Mouse (Mus musculus) MN1 (cell line): Measurements from ENCODE around the gene Plxdc1.
A peak's percentile ranks its signal among the peaks of the same experiment; 100 is the strongest.

Experiments used
- DNase-seq: peaks from one replicate; pipeline ENCODE4 v3.0.0-alpha.2; 2016; ENCODE audit warnings: low spot score

Plxdc1 gene

DNA sequence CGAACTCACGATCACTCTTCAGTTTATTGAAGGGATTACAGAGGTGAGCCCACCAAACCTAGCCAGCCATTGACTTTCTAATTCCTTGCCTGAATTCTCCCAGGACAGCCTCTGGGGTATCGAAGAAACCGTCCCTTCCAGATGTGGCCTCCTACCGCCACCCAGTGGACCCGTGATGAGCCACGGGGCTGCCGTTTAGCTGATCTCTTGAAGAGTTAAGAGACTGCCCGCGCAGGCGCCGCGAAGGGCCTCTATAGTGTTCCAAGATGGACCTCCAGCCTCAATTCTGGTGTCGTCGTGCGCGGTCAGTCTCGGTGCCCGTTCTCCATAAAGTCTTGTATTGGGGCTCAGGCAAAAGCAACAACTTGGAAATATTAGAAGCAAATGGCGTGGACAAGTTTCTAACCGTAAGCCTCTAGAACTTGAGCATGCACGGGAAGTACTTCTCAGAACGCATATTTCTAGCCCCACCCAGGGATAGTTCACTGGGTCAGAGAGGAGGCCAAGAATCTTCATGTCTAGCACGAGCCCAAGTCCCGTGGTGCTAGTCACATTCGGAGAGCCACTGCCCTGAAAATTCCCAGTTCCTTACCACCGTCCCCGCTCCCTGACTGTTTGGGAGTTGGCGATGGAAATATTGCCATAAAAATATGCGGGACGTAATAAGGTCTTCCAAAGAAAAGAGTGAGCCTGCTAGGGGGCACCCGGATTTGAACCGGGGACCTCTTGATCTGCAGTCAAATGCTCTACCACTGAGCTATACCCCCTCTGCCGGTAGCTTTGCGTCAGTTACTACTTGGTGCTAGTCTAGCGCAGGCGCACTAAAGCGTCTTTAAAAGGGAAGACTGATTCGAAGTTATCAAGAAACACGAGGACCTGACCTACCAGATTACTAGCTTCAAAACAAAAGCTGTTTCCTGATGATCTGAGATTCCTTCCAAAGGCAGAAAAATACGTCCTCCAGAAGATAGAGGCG is 1.6 kb upstream of the Plxdc1 start:
- DNase-seq: peak; percentile 97

DNA sequence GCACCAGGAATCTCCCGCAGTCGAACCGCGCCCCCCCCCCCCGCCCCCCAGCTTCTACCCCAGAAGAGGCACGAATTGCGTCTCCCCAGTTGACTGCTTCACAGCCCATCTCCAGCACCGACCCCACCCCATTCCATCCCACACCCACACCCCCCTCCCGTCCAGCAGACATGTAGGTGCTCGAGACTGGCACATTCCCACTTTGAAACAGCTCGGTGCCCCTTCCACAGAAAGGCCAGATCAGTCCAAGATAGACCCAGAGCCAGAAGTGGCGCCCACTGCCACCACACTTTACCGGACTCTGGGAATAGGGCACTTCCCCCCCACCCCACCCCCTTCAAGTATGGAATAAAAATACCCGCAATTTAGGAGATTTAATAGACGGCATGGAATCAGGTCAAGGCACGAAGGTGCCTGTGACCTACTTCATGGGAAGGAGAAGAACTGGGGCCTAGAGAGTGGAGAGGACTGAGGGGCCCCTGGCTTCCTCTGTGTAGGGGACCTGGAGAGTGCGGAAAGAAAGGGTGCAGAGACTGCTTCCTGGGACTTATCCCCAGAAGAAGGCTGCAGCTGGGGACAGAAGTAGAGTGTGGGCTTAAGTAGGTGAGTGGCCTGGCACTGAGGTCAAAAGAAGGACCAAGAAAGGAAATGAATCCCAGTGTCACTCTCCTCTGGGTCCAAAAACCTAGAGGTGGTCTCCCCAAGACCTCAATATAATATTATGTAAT is 658 bp upstream of the Plxdc1 start:
- no peak for DNase-seq

DNA sequence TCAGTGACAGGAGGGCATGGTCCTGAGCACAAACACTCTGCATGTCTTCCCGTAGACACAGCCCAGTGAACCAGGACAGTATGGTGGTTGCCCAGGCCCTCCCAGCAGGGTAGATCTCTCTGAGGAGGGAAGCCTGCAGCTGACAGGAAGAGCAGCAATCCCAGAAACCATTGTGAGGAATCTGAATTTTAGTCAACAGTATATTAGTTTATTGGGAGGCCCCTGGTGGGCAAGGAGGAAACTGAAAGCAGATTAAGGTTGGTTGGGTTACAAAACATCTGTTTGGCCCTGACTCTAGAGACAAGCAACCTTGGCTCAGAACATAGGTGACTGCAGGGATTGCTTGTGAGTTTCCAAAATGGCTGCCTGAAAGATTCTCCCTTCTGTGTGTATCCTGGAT is 2.3 kb downstream of the Plxdc1 start:
- DNase-seq: no peak

DNA sequence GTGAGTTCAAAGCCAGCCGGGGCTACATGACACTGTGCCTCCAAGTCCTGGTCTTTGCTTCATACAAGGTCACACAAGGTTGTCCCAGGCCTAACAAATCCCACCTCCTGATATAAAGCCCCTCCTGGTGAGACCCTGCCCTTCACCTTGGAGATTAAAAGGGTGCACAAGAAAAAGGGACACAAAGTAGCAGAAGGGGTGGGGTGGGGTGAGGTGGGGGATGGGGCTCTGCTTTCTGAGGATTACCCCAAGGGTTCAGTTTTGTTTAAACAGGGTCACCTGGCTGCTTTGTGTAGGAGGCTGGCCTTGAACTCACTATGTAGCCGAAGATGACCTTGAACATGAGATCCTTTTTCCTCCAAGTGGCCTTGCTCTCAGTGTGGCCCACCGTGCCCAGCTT is 2.7 kb downstream of the Plxdc1 start:
- no peak for DNase-seq

DNA sequence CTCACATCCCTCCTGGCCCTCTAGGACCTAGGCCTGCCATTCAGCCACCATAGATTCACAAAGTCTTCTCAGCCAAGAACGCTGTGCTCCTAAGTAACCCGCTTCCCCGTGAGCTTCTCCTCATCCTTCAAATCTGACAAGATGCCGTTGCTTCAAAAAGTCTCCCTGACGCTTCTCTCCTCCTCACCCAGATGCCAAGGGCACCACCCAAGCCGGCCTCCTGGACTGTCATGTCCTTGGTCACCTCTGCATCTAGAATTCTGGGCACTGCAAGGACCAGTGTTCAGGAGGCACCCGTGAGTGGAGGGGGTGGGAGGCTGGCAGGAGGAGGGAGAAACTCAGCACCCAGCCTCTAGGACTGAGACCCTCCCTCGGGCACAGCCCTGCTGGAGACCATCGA is 3.5 kb downstream of the Plxdc1 start:
- DNase-seq: no peak

DNA sequence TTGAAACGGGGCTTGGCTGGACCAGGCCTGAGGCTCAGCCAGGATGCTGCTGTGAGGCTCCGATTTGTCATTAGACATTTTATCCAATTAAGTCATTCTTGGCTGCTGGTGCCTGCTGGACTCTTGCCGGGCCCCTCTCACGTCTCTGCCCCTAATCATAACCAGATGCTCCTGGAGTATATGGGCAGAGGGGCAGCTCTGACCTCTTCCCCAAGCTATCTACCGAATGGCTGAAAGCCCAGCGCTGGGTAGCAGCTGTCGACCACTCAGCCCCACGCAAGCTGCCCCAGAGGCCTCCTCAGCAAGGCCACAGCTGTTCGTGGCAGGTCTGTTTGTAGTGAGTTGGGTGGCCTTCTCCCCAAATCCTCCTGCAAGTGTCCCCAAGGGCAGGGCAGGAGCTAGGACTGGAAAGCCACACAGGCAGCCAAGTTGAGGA is 5.7 kb downstream of the Plxdc1 start:
- peak; percentile 80 for DNase-seq

DNA sequence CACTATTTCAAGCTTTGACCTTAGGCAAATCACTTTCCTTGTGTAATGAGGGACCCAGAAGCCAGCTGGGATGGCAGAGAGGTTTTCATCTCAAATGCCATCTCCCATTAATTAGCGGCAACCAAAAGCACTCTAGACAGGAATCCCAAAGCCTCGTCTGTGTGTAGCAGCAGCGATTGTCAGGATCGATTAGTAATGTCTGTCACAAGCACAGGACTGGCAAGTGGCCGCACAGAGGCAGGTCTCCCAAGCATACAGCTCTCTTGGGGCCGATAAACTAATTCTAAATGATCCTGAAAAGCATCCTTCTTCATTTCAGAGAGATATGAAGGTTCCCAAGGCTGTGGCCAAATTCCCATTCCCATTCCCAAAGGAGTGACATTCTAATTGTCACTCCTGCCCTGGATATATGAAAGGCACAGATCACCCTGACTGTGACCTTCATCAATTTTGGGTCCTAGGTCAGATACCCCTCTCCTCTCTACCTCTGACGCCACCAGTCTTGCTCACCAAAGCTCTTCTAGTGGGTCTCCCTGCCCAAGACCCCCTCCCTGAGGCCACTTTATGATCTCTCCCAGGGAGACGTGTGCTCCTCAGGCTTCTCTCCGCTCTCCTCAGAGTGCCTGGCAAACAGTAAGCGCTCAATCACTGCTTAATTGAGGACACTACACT is 6.3 kb downstream of the Plxdc1 start:
- peak; percentile 78 for DNase-seq

DNA sequence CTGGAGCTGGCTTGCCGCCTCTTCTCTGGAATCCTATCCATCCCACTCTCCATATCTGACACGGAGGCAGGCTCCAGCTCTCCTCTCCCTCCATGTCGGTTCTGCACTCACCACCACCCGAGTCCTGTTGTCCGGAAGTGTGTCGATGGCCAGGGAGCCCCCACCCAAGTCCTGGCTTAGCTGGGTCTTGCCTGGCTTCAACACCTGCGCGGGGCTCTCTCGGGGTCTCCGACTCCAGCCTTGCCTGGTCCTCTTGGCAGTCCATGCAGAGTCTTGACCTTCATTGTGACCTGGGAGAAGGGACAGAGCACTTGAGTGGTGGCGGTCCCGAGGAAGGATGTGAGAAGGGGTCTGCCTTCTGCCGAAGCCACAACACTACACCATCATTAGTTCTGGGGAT is 7.9 kb downstream of the Plxdc1 start:
- no peak for DNase-seq

DNA sequence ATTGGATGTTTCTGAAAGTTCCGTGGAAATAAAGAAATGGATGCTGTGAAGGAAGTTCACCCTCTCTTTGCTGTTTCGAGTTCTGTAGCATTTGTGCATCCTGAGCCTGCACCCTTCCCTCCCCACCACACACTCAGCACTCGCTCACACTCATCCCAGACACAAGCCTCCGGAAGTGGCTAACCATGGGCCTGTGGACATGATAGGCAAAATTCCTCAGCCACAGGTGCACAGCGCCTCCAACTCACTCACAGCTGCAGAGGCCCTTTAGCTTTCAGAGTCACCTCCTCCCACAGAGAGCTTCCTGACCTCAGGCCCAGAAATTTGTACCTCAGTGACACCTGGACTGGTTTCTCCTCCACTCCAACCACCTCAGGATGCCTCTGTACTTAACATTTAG is 8.4 kb downstream of the Plxdc1 start:
- DNase-seq: no peak

DNA sequence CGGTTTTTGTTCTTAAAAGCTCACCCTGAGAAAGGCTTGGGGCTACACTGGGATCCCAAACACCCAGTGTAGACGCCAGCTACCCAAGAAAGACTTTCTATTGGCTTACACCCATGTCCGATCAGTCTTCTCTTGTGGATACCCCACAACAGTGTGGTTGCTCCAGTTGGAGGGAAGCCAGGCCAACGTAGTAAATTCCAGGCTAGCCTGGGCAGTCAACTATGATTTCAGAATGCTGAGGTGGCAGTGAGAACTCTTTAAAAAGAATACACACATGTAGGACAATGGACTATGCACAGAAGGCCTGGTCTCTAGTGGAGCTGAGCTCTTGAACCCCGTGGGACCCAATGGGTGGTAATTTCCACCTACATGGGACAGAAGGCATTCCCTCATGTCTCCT is 11.5 kb downstream of the Plxdc1 start:
- no peak for DNase-seq

DNA sequence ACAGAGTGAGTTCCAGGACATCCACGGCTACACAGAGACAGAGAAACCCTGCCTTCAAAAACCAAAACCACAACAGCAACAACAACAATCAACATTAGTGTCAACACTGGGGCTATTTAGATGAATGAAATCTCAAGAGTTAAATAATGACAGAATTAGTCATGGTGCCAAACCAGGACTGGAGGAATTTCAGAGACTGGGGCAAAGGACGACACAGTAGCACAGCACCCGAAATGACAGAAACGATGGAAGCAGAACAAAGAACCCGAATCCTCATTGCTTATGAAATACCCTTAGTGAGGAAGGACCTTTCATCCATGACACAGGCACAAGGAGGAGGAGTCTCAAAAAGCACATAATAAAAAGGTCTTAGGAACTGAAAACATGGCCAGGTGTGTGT is 12.1 kb downstream of the Plxdc1 start:
- DNase-seq: no peak

DNA sequence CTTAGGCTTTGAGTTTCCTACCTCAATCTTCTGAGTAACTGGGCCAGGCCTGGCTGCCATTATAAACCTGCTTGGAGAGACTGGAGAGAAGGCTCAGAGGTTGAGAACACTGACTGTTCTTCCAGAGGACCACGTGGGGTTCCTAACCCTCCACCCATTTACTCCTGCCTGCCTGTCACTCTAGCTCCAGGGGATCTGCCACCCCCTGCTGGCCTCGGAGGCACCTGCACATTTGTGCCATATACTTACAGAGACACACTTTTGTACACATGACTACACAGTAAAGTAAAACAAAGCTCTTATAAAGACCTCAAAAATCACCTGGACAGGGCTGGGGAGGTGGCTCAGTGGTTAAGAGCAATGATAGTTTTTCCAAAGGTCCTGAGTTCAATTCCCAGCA is 13.8 kb downstream of the Plxdc1 start:
- no peak for DNase-seq

DNA sequence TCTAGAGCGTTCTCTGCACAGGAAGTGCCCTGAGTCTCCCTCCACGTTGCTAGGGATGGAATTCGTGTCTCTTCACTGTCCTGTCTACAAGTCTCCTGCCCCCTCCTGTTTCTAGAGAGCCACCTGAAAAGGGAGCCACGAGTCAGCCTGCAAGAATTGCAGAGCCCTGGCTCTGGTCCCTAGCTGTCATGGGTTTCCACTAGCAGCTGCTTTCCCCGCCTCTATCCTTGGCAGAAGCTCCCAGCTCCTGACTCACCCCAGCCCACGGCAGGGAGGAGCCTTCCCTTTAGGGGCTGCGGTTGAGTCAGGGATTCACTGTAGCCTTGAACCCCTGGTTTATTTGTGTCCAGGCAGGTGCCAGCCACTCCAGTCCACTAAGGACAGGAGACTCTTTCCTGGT is 15.0 kb downstream of the Plxdc1 start:
- peak; percentile 76 for DNase-seq

DNA sequence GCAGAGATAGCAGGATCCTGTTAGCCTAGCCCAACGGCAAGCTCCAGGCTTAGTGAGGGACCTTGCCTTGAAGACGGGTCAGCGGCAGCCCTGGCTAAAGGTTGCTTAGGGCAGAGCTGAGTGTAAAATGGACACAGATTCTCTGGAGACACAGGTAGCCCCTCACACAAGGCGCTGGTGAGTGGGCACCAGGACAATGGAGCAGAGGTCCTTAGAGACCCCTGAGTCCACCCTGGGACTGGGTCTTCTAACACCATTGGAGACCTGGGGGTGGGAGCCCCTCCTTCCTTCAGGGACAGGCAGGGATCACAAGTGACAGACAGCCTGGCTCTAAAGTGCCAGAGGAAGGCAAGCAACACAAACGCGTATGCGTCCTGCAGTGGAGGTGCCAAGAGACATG is 15.5 kb downstream of the Plxdc1 start:
- no peak for DNase-seq

DNA sequence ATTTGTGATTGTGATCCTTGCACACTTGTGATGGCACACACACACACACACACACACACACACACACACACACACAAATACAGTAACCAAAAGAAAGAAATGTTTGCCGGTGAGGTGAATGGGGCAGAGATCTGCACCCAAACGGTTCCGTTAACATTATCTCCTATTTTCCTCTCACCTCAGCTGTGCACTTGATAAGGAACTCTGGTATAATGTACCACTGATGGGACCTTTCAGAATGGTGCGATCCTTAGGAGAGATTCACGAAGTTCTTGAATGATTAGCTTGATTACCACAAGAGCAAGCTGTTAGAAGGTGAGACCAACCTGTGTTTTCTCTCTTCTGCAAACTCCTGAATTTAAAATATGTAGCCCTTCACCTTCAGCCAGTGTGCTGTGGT is 17.9 kb downstream of the Plxdc1 start:
- DNase-seq: no peak

DNA sequence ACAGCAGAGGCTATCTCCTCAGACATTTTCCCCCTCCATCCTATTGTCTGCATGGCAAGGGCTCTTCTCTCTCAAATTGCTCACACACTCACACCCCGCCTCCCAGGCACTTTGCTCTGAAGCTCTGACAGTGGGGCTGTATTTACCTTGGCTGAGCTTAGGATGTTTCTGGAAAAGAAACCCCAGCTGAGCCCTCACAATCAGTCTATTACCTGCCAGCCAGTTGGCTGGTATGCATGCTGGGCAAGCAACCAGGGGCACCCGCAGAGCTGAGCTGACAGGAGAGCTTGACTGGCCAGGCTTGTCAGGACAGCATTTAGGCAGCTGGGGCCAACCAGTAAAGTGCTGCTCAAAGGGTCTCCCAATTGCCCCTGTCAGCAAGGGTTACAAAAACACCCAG is 19.1 kb downstream of the Plxdc1 start:
- no peak for DNase-seq

DNA sequence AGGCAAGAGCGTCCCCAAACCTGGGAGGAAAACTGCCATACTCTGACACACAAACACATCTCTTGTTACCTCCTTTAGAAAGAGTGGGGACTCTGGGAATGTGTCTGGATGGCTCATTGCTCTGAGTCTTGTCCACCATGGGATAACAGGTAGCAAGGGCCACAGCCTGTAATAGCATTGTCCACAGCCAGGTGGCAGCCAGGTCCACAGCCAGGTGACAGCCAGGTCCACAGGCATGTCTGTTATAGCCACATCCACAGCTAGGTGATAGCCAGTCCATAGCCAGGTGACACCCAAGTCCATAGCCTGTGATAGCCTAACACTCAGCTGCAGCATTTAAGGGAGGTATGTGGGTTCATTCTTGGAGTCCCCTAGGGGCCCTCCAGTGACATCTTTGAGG is 25.3 kb downstream of the Plxdc1 start:
- no peak for DNase-seq

DNA sequence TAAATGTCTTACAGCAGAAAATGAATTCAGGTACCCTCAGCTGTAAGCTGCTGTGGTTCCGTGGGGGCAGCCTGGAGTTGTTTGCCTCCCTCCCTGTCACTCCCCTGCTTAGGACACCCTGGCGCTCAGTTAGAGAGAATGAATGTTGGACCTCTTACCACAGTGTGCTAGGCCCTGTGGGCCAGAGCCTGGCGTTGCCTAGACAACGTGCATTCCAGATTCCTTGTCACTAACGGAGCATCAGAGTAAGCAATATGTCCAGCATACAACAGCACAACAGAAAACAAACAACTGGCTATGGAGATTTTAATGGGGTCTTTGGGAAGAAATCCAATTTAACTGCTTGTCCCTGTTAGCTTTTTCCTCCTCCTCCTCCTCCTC is 27.0 kb downstream of the Plxdc1 start:
- peak; percentile 52 for DNase-seq

DNA sequence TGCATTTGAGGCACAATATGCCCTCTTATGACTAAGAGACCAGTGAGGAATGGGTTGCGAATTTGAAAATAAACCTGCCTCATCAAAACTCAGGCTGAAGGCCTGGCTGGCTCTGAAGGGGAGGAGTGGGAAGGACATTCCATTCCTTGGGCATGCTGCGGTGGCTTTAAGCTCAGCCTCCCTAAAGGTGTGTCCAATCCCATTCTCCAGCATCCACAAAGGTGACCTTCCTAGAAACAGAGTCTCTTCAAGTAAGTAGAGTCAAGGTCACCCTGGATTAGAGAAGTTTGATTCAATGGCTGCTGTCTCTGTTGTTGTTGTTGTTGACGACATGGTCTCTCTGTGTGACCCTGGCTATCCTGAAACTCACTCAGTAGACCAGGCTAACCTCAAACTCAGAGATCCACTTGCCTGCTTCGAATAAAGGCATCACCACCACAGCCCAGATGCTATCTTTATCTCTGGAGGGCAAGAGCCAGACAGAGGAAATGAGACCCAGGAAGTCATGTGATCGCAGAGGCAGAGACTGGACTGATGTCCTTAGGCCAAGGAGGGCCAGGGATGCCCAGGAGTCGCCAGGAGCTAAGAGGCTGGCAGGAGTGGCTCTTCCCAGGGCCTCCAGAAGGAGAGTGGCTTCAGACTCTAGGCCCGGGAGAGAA is 27.5 kb downstream of the Plxdc1 start:
- DNase-seq: peak; percentile 26

DNA sequence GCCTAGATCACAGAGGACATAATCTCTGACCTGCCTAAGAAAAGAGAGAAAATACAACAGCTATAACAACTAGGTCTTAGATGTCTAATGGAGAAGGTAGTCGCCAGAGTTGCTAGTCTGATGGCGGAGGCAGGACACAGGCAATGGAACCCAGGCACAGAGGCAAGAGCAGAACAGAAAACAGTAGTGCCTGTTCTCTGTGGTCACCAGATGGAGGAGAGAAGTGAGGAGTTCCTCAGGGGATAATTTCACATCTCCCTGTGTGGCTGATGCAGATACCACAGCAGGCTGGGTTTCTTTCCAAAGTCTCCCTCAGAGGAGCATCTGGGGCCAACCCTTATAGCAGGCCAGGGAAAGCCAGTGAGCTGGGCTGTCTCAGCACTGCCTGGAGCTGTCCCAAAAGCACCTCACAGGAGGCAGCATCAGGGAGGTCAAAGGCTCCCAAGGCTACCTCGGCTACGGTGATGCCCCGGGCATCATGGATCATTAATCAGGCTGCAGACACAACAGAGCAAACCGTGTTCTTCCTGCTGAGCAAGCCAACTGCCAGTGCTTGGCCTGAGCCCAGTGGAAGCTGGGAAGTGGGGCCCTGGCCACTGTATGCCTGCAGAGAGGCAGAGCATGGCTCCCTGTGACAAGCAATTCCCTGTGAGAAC is 29.2 kb downstream of the Plxdc1 start:
- DNase-seq: peak; percentile 30

DNA sequence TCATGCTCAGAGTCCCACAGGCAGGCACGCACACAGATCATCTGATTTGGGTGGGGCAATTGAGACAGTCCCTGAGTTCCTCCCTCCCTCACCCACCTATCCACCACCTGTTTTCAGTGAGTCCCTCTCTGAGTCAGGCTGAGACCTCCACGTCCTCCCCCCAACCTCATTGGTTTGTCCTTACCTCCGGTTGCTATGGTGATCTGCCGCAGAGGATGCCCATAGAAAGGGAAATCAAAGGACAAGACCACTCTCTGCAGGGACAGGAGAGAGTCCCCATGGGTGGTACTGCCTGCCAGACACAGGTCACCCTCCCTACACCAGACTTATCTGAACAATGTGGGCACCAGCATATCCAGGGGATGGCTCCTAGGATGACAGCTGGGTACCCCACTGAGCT is 30.3 kb downstream of the Plxdc1 start:
- DNase-seq: no peak
